Mouse (Mus musculus) fibroblast of lung, adult 2 months (primary cell): ENCODE measurements at regions not wholly inside any gene's neighbourhood (a gene's known extent, or its start where the extent isn't known, plus 50 kb on each side); places are given as distances from the start of the nearest gene placed in this dataset.
A peak's percentile ranks its signal among the peaks of the same experiment; 100 is the strongest.

ENCODE experiments used
- DNase-seq: peaks from one replicate; pipeline ENCODE4 v3.0.0-alpha.2; 2011; ENCODE audit warnings: low read depth

- no peak for DNase-seq
Measured at GRCm38 (mm10) chr7:90059249-90059628, 70.8 kb upstream of the Picalm start.

- DNase-seq, result peak; percentile 95
Measured at GRCm38 (mm10) chr7:90059629-90060301, 70.2 kb upstream of the Picalm start.

- peak; percentile 86 for DNase-seq
Measured at GRCm38 (mm10) chr7:90060343-90061175, 69.5 kb upstream of the Picalm start.

GRCm38 (mm10) chr7:90061701-90062100, 68.3 kb upstream of the Picalm start:
- DNase-seq, result no peak

GRCm38 (mm10) chr7:90062874-90063273, 67.1 kb upstream of the Picalm start:
- DNase-seq, result no peak

GRCm38 (mm10) chr7:90064198-90064597, 65.8 kb upstream of the Picalm start:
- DNase-seq, result no peak

- no peak for DNase-seq
Measured at GRCm38 (mm10) chr7:90065269-90065955, 64.6 kb upstream of the Picalm start.

GRCm38 (mm10) chr7:90066275-90066674, 63.7 kb upstream of the Picalm start:
- no peak for DNase-seq

- DNase-seq, result no peak
Measured at GRCm38 (mm10) chr7:90067961-90068665, 61.9 kb upstream of the Picalm start.

GRCm38 (mm10) chr7:90070267-90070666, 59.7 kb upstream of the Picalm start:
- no peak for DNase-seq

- no peak for DNase-seq
Measured at GRCm38 (mm10) chr7:90073865-90074264, 56.1 kb upstream of the Picalm start.

GRCm38 (mm10) chr7:90074592-90074991, 55.4 kb upstream of the Picalm start:
- DNase-seq, result peak; percentile 45

GRCm38 (mm10) chr7:90077565-90077964, 52.4 kb upstream of the Picalm start:
- no peak for DNase-seq

GRCm38 (mm10) chr7:90080083-90080772, 49.8 kb upstream of the Picalm start:
- no peak for DNase-seq
